Mouse (Mus musculus) liver, adult 2 months (tissue): ENCODE results near the gene Vps8. TPM values are rescaled to one million over a fixed set of nuclear protein-coding genes. Genes with fewer than 3 reads are reported as not detected.

Experiments
- DNase-seq: peaks from one replicate; pipeline ENCODE4 v3.0.0-alpha.2; 2011; ENCODE audit warnings: low read depth, low spot score; ENCODE audit errors: extremely low read depth
- H3K27ac ChIP-seq: fragments of 200-500 bp; replicated peaks from 2 replicates; pipeline ENCODE4 v1.5.1; 2012; ENCODE audit warnings: low read depth, mild to moderate bottlenecking, control low read depth, inconsistent platforms, low read length; ENCODE audit not compliant: insufficient read depth
- H3K27me3 ChIP-seq: fragments of 200-500 bp; 2 replicates; pipeline ENCODE4 v1.6.1; 2012; ENCODE audit warnings: mild to moderate bottlenecking, moderate library complexity, low read length, inconsistent platforms; ENCODE audit not compliant: control insufficient read depth, insufficient read depth
- H3K36me3 ChIP-seq: fragments of 200-500 bp; 2 replicates; pipeline ENCODE4 v1.6.1; 2012; ENCODE audit warnings: low read length, inconsistent platforms; ENCODE audit not compliant: control insufficient read depth, insufficient read depth
- H3K4me1 ChIP-seq: fragments of 200-500 bp; 2 replicates; pipeline ENCODE4 v1.6.1; 2011; ENCODE audit warnings: low read length; ENCODE audit not compliant: control insufficient read depth, insufficient read depth
- H3K4me3 ChIP-seq: fragments of 200-500 bp; 2 replicates; pipeline ENCODE4 v1.5.1; 2011; ENCODE audit warnings: low read depth, mild to moderate bottlenecking, control low read depth, low read length, moderate library complexity; ENCODE audit not compliant: insufficient read depth
- H3K79me2 ChIP-seq: fragments of 200-500 bp; 2 replicates; pipeline ENCODE4 v1.6.1; 2012; ENCODE audit warnings: inconsistent platforms, mild to moderate bottlenecking, low read length, moderate library complexity; ENCODE audit not compliant: control insufficient read depth, insufficient read depth
- H3K9ac ChIP-seq: fragments of 200-500 bp; 2 replicates; pipeline ENCODE4 v1.6.1; 2012; ENCODE audit warnings: low read depth, mild to moderate bottlenecking, control low read depth, inconsistent platforms, low read length
- CTCF ChIP-seq: fragments of 200-500 bp; IDR thresholded peaks from 2 replicates; pipeline ENCODE4 v1.5.1; 2011; ENCODE audit warnings: low read depth, low read length, control low read depth
- POLR2A ChIP-seq: fragments of 200-500 bp; IDR thresholded peaks from 2 replicates; pipeline ENCODE4 v1.6.1; 2011; ENCODE audit warnings: low read length, control low read depth; ENCODE audit not compliant: insufficient read depth; ENCODE audit errors: extremely low read depth
- WGBS: fragments of 180-500 bp; shearing (Covaris S2); methylation state at CpG from one replicate; pipeline ENCODE4 v1.1.7; 2018; 5-methylcytosine and 5-hydroxymethylcytosine counted together
- polyA plus RNA-seq: library from polyadenylated mRNA; depleted of rRNA; stranded (reverse); fragments of >200 nt; gene quantifications from 2 replicates; pipeline ENCODE4 v1.2.3, GENCODE M21; 2012
- total RNA-seq: library from RNA; depleted of rRNA; stranded (reverse); fragments of >200 nt; gene quantifications from 2 replicates; pipeline ENCODE4 v1.2.3, GENCODE M21; 2014

The Vps8 gene
- total and polyA plus RNA-seq, 2 experiments: 5.4 to 6.8 TPM

- WGBS: 69% methylated on average over 3 of the region's 3 CpGs
- Histone ChIP-seq H3K27me3 (no peaks in the 10 kb centered on the region), H3K4me3 (no peak overlapping the region), H3K9ac (no peak overlapping the region), H3K27ac (no peak overlapping the region), H3K36me3 (no peaks in the 10 kb centered on the region), H3K4me1 (0 out of 2 replicates have a peak, but pooled peaks cover 2% of the 10 kb centered on the region), H3K79me2 (no peaks in the 10 kb centered on the region)
- DNase-seq: peak; percentile 16
- TF ChIP-seq POLR2A (no peak), CTCF (no peak)
Measured at GRCm38 (mm10) chr16:21389316-21389715, 33.6 kb upstream of the Vps8 start.

- WGBS: 77% methylated on average over 5 of the region's 5 CpGs
Measured at GRCm38 (mm10) chr16:21390744-21391143, 32.2 kb upstream of the Vps8 start.

GRCm38 (mm10) chr16:21392099-21392498 is 30.8 kb upstream of the Vps8 start:
- DNase-seq: no peak
- H3K4me1 ChIP-seq: 0 out of 2 replicates have a peak, but pooled peaks cover 2% of the 10 kb centered on the region
- no peaks in the 10 kb centered on the region for H3K27me3 ChIP-seq
- no peak overlapping the region for H3K4me3 ChIP-seq
- no peaks in the 10 kb centered on the region for H3K36me3 ChIP-seq
- H3K79me2 ChIP-seq: no peaks in the 10 kb centered on the region
- no peak overlapping the region for H3K27ac ChIP-seq
- WGBS: 66% methylated on average over 6 of the region's 6 CpGs
- TF ChIP-seq CTCF: no peak
- no peak for TF ChIP-seq POLR2A
- no peak overlapping the region for H3K9ac ChIP-seq

More at GRCm38 (mm10) chr16:21390744-21391143, 32.2 kb upstream of the Vps8 start:
- Histone ChIP-seq H3K4me1 (0 out of 2 replicates have a peak, but pooled peaks cover 2% of the 10 kb centered on the region), H3K27me3 (no peaks in the 10 kb centered on the region), H3K4me3 (no peak overlapping the region), H3K9ac (no peak overlapping the region), H3K79me2 (no peaks in the 10 kb centered on the region), H3K36me3 (no peaks in the 10 kb centered on the region), H3K27ac (no peak overlapping the region)
- TF ChIP-seq CTCF (no peak), POLR2A (no peak)
- no peak for DNase-seq

- H3K4me3 ChIP-seq: no peak overlapping the region
- no peak overlapping the region for H3K9ac ChIP-seq
- WGBS: 58% methylated on average over 9 of the region's 9 CpGs
- peak; percentile 48 for DNase-seq
- no peak for TF ChIP-seq POLR2A
- peak; percentile 83 for TF ChIP-seq CTCF
- H3K27ac ChIP-seq: no peak overlapping the region
- no peaks in the 10 kb centered on the region for H3K27me3 ChIP-seq
- 0 out of 2 replicates have a peak, but pooled peaks cover 2% of the 10 kb centered on the region for H3K4me1 ChIP-seq
- no peaks in the 10 kb centered on the region for H3K79me2 ChIP-seq
- H3K36me3 ChIP-seq: no peaks in the 10 kb centered on the region
Measured at GRCm38 (mm10) chr16:21392517-21393112, 30.3 kb upstream of the Vps8 start.

GRCm38 (mm10) chr16:21395546-21395945 is 27.4 kb upstream of the Vps8 start:
- Histone ChIP-seq H3K79me2 (no peaks in the 10 kb centered on the region), H3K36me3 (no peaks in the 10 kb centered on the region), H3K27me3 (no peaks in the 10 kb centered on the region), H3K4me1 (no peaks in the 10 kb centered on the region), H3K4me3 (no peak overlapping the region), H3K9ac (no peak overlapping the region), H3K27ac (no peak overlapping the region)
- 73% methylated on average over 7 of the region's 7 CpGs for WGBS
- DNase-seq: no peak
- TF ChIP-seq POLR2A (no peak), CTCF (no peak)

GRCm38 (mm10) chr16:21397681-21398080 is 25.2 kb upstream of the Vps8 start:
- Histone ChIP-seq H3K4me3 (no peak overlapping the region), H3K79me2 (no peaks in the 10 kb centered on the region), H3K27ac (no peak overlapping the region), H3K9ac (no peak overlapping the region), H3K4me1 (no peaks in the 10 kb centered on the region), H3K27me3 (no peaks in the 10 kb centered on the region), H3K36me3 (no peaks in the 10 kb centered on the region)
- 79% methylated on average over 5 of the region's 5 CpGs for WGBS
- TF ChIP-seq POLR2A (no peak), CTCF (no peak)
- no peak for DNase-seq
